ENCODE assay signal across 8 mouse cellular contexts in the genomic region with DNA sequence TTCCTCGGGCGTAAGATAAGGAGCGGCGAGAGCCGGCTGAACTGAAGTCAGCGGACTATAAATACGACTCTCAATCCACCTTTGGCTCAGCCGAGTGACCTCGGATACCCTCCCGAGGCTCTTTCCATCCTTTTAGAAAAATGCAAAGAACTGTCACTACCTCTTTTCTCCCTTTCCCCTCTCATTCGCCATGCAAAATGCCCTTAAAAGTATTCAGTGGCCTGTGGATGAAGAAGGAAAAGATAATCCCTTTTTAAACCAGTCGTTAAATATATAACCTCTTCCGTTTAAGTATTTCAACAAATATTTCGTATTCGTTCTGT. TPM values are rescaled to one million over a fixed set of nuclear protein-coding genes. Genes with fewer than 3 reads are reported as not detected.
DNase-seq lines count a peak whose midpoint lies in the region; TF ChIP-seq lines count a peak whose summit lies in the region.

TSS of gene Bmpr1a (minus strand) at position 17 of the 323 bp plus-strand sequence.

- H3K36me3 ChIP-seq in heart, adult 2 months (ENCODE audit: control insufficient read depth, insufficient read depth, low read length): peaks cover 12% of the 10 kb centered on the region
- H3K36me3 ChIP-seq in myocyte (ENCODE audit: control insufficient read depth, insufficient read depth): no peaks in the 10 kb centered on the region

- peak within 1 kb of the TSS; percentile 96 for H3ac ChIP-seq in myocyte (ENCODE audit: control insufficient read depth, insufficient read length)

- no peak for TF ChIP-seq EP300 in heart, adult 2 months (IDR thresholded peaks at IDR 0.05; ENCODE audit: insufficient read depth, low read depth, low read length)

- H3K4me3 ChIP-seq in heart, adult 2 months: peak within 1 kb of the TSS; percentile 83
- H3K4me3 ChIP-seq in myocyte: peak within 1 kb of the TSS; percentile 69

- peak within 1 kb of the TSS; percentile 85 for H3K4me2 ChIP-seq in myocyte (ENCODE audit: low read depth)

- peak within 1 kb of the TSS; percentile 96 for H3K27ac ChIP-seq in heart, adult 2 months

- whole genome bisulfite sequencing in heart, adult 2 months: 15% methylated on average over 15 of the region's 15 CpGs

- intact Hi-C loops in heart, adult 2 months (cut with DNase I): loop anchor here (5.0 kb wide), 1 partner anchor 41 kb away; no protein-coding TSS in a partner anchor
- intact Hi-C loops in gastrocnemius, postnatal 14 days (cut with DNase I; ENCODE audit: low total_unique reads): loop anchor here (5.0 kb wide), 1 partner anchor 44 kb away; no protein-coding TSS in a partner anchor

- no peak for DNase-seq in heart, adult 2 months
- DNase-seq in heart, adult 9 months (ENCODE audit: low spot score in 2 of 2): no peak
- no peak for DNase-seq in adrenal gland, adult 2 months
- DNase-seq in gastrocnemius, postnatal 14 days: no peak
- no peak for DNase-seq in layer of hippocampus, postnatal 10 days (ENCODE audit: low spot score in 2 of 2)
- no peak for DNase-seq in spleen, postnatal 4 days (ENCODE audit: low spot score in 2 of 2)
- no peak for DNase-seq in urinary bladder, postnatal 36 days (ENCODE audit: low spot score in 2 of 2)

- no peak for TF ChIP-seq CTCF in heart, adult 2 months (IDR thresholded peaks at IDR 0.05)

- H3K79me2 ChIP-seq in heart, adult 2 months (replicated peaks; ENCODE audit: control insufficient read depth, insufficient read depth, low read length): no peaks in the 10 kb centered on the region
- H3K79me2 ChIP-seq in myocyte (ENCODE audit: control insufficient read depth, insufficient read depth): peaks cover 35% of the 10 kb centered on the region

- peak within 1 kb of the TSS; percentile 94 for H3K9ac ChIP-seq in heart, adult 2 months (ENCODE audit: low read depth, low read length)

- peaks cover 7% of the 10 kb centered on the region for H3K4me1 ChIP-seq in heart, adult 2 months (ENCODE audit: control insufficient read depth, insufficient read depth, low read length)

- no peak for TF ChIP-seq POLR2A in heart, adult 2 months (IDR thresholded peaks at IDR 0.05; ENCODE audit: insufficient read depth, low read depth, low read length)
- no peak for TF ChIP-seq POLR2A in myocyte (IDR thresholded peaks at IDR 0.05; ENCODE audit: insufficient read length, low read depth)

- H3K27me3 ChIP-seq in heart, adult 2 months (ENCODE audit: control insufficient read depth, insufficient read depth, low read length): peaks cover 2% of the 10 kb centered on the region; the same call in 1 of the 2 replicates
- H3K27me3 ChIP-seq in myocyte (ENCODE audit: control insufficient read depth, insufficient read depth, insufficient read length): no peaks in the 10 kb centered on the region

TF ChIP-seq in myocyte, 11 proteins besides CTCF, POLR2A, EP300 and RAD21:
- TF ChIP-seq MYOD1 (IDR thresholded peaks at IDR 0.05; ENCODE audit: control insufficient read depth in 1 of 3, insufficient read length in 2 of 3, low read depth in 2 of 3) (no peak), POLR2AphosphoS2 (IDR thresholded peaks at IDR 0.05; ENCODE audit: insufficient read length, low read depth) (peak; percentile 1)
TF ChIP-seq in myocyte: peak in this region for 1.

RNA-seq across cellular contexts. Expression of gene Bmpr1a, which starts in this region (rescaled TPM):
- total RNA-seq in heart, adult 2 months (2021): 10 to 100 TPM; 58.4 to 62.5 TPM
- 13.8 and 38.2 TPM in 2 replicates for polyA plus RNA-seq in heart, adult 2 months (2012; rRNA removed)
- 10 to 100 TPM; 56.4 to 64.4 TPM for total RNA-seq in adrenal gland, adult 2 months (2021)
- 3.4 and 3.7 TPM in 2 replicates for polyA plus RNA-seq in adrenal gland, adult 2 months (2012; rRNA removed)
- 10 to 100 TPM; 65.3 to 69.9 TPM for total RNA-seq in gastrocnemius, postnatal 14 days (2021)
- 10 to 100 TPM; 41.9 to 46.1 TPM for total RNA-seq in layer of hippocampus, postnatal 10 days (2021)
- 10.5 TPM for polyA plus RNA-seq in myocyte (2012; fragmentation: generic; extraction: Trizol)
